Mouse (Mus musculus) E14TG2a.4 (cell line): ENCODE measurements at regions not wholly inside any gene's neighbourhood (a gene's known extent, or its start where the extent isn't known, plus 50 kb on each side); places are given as distances from the start of the nearest gene placed in this dataset.
A peak's percentile ranks its signal among the peaks of the same experiment; 100 is the strongest.

Experiments
- H3K27me3 ChIP-seq: 2 replicates; pipeline ENCODE4 v1.6.1; 2014; ENCODE audit warnings: low read length, control low read depth; ENCODE audit not compliant: insufficient read depth
- H3K36me3 ChIP-seq: 2 replicates; pipeline ENCODE4 v1.6.1; 2014; ENCODE audit warnings: low read length, control low read depth; ENCODE audit not compliant: insufficient read depth
- H3K4me1 ChIP-seq: replicated peaks from 2 replicates; pipeline ENCODE4 v1.6.1; 2014; ENCODE audit warnings: low read depth, low read length, control low read depth
- H3K4me3 ChIP-seq: replicated peaks from 2 replicates; pipeline ENCODE4 v1.5.1; 2014; ENCODE audit warnings: mild to moderate bottlenecking, low read length
- H3K9me3 ChIP-seq: 2 replicates; pipeline ENCODE4 v1.6.1; 2014; ENCODE audit warnings: low read length, control low read depth
- CTCF ChIP-seq: conservative IDR thresholded peaks from 2 replicates; pipeline ENCODE4 v1.5.1; 2014; ENCODE audit warnings: low read length
- NANOG ChIP-seq: IDR thresholded peaks from 2 replicates; pipeline ENCODE4 v1.6.1; 2014; ENCODE audit warnings: borderline replicate concordance, low read length, mixed read lengths
- POU5F1 ChIP-seq: IDR thresholded peaks from 2 replicates; pipeline ENCODE4 v1.6.1; 2014; ENCODE audit warnings: low read length, borderline replicate concordance

DNA sequence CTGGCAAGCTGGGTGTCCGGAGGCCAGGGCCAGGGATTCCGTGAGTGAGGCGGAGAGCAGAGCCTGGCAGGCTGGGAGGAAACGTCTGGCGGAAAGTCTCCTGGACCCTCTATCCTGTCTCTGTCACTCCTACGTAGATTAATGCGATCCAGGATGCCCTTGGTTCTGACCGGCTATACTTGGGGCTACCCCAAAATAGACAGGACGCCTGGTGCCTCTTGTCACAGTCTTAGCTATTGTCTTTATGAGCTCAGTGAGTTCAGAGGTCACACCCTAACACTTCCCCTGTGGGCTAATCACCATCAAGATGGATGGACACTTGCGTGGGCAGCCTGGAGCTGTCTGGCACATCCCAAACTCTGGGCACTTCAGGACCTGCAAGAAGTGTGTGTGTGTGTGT, 258.9 kb downstream of the Dhx35 start:
- H3K27me3 ChIP-seq, result peaks cover 38% of the 10 kb centered on the region
- H3K9me3 ChIP-seq, result 0 out of 2 replicates have a peak, but pooled peaks cover 6% of the 10 kb centered on the region
- H3K4me3 ChIP-seq, result no peak overlapping the region
- no peaks in the 10 kb centered on the region for H3K36me3 ChIP-seq
- H3K4me1 ChIP-seq, result no peaks in the 10 kb centered on the region
- TF ChIP-seq CTCF (no peak), NANOG (no peak), POU5F1 (no peak)

- H3K4me3 ChIP-seq, result no peak overlapping the region
- H3K4me1 ChIP-seq, result no peaks in the 10 kb centered on the region
- H3K36me3 ChIP-seq, result no peaks in the 10 kb centered on the region
- 0 out of 2 replicates have a peak, but pooled peaks cover 6% of the 10 kb centered on the region for H3K9me3 ChIP-seq
- no peak for TF ChIP-seq NANOG
- no peak for TF ChIP-seq POU5F1
- TF ChIP-seq CTCF, result peak; percentile 52
- peaks cover 42% of the 10 kb centered on the region for H3K27me3 ChIP-seq
Observed at GRCm38 (mm10) chr2:159053936-159054335, 259.3 kb downstream of the Dhx35 start.

DNA sequence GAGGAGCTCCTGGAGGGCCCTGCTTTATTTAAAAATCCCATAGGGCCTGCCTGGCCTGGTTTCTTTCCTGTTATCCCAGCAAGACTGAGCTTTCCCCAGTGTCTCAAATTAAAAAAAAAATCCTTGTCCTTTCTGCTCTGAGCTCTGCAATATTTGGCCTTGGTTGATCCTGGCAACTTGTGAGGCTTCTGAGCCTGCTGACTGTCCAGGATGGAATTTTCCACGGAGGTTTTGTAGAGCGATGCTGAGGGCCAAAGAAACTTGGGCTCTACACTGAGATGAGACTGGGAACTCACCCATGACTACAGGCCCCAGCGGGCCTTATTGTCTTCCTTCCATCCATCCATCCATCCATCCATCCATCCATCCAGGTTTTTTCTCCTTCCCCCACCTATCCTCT, 259.8 kb downstream of the Dhx35 start:
- Histone ChIP-seq H3K9me3 (0 out of 2 replicates have a peak, but pooled peaks cover 6% of the 10 kb centered on the region), H3K27me3 (peaks cover 43% of the 10 kb centered on the region), H3K36me3 (no peaks in the 10 kb centered on the region), H3K4me1 (no peaks in the 10 kb centered on the region), H3K4me3 (no peak overlapping the region)
- TF ChIP-seq CTCF (no peak), NANOG (no peak), POU5F1 (no peak)

DNA sequence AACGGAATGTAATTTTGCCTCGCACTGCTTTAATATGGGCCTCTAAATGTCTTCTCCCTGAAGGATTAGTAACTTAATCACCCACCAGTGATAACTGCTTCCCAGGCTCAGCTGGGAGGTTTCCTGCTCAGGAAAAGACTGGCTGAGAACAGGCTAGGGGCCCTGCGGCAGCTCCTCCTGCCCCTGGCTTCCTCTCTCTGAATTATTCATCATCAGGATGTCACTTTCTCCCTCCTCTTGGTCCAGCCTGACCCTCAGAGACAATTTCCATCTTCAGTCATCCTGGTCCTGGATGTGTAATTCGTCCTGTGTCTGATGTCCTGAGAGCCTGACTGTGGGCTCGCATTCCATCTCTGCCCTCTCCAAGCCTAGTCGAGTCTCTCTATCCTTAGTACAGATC, 261.2 kb downstream of the Dhx35 start:
- H3K27me3 ChIP-seq, result peaks cover 43% of the 10 kb centered on the region
- TF ChIP-seq CTCF (no peak), NANOG (no peak), POU5F1 (no peak)
- H3K4me1 ChIP-seq, result no peaks in the 10 kb centered on the region
- H3K4me3 ChIP-seq, result no peak overlapping the region
- H3K36me3 ChIP-seq, result no peaks in the 10 kb centered on the region
- no peaks in the 10 kb centered on the region for H3K9me3 ChIP-seq

- Histone ChIP-seq H3K4me3 (no peak overlapping the region), H3K9me3 (no peaks in the 10 kb centered on the region), H3K27me3 (peaks cover 47% of the 10 kb centered on the region), H3K36me3 (no peaks in the 10 kb centered on the region), H3K4me1 (no peaks in the 10 kb centered on the region)
- TF ChIP-seq NANOG, result no peak
- no peak for TF ChIP-seq POU5F1
- TF ChIP-seq CTCF, result no peak
Observed at GRCm38 (mm10) chr2:159056960-159057359, 262.4 kb downstream of the Dhx35 start.

GRCm38 (mm10) chr2:159057506-159057905, 262.9 kb downstream of the Dhx35 start:
- no peaks in the 10 kb centered on the region for H3K4me1 ChIP-seq
- H3K27me3 ChIP-seq, result peaks cover 49% of the 10 kb centered on the region
- TF ChIP-seq POU5F1 (no peak), CTCF (no peak), NANOG (no peak)
- H3K36me3 ChIP-seq, result no peaks in the 10 kb centered on the region
- H3K9me3 ChIP-seq, result no peaks in the 10 kb centered on the region
- no peak overlapping the region for H3K4me3 ChIP-seq

GRCm38 (mm10) chr2:159062266-159062665, 267.7 kb downstream of the Dhx35 start:
- Histone ChIP-seq H3K4me1 (no peaks in the 10 kb centered on the region), H3K9me3 (0 out of 2 replicates have a peak, but pooled peaks cover 5% of the 10 kb centered on the region), H3K27me3 (peaks cover 66% of the 10 kb centered on the region), H3K36me3 (no peaks in the 10 kb centered on the region), H3K4me3 (no peak overlapping the region)
- TF ChIP-seq CTCF, result no peak

DNA sequence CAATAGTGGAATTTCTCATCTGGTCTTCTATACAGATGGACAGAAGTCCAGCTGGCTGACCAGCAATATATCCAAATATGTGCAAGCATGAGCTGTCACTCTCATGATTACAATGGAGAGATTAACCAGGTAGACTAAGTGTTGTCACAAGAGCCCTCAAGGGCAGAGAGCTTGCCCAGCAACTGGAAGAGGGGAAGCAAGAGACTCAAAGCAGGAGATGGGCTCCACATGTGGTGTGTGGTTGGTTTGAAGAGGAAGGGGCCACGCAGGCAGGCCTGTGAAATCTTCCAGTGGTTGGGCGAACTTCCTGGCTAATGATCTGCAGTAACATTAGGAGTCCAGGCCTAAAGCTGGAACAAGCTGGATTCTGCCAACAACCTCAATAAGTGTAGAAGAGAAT, 268.1 kb downstream of the Dhx35 start:
- no peak for TF ChIP-seq CTCF
- no peak for TF ChIP-seq POU5F1
- no peak for TF ChIP-seq NANOG
- Histone ChIP-seq H3K9me3 (0 out of 2 replicates have a peak, but pooled peaks cover 5% of the 10 kb centered on the region), H3K36me3 (no peaks in the 10 kb centered on the region), H3K4me3 (no peak overlapping the region), H3K4me1 (no peaks in the 10 kb centered on the region), H3K27me3 (peaks cover 66% of the 10 kb centered on the region)

GRCm38 (mm10) chr2:159064403-159064970, 269.9 kb downstream of the Dhx35 start:
- no peaks in the 10 kb centered on the region for H3K36me3 ChIP-seq
- H3K4me3 ChIP-seq, result no peak overlapping the region
- H3K4me1 ChIP-seq, result peaks cover 12% of the 10 kb centered on the region
- 0 out of 2 replicates have a peak, but pooled peaks cover 5% of the 10 kb centered on the region for H3K9me3 ChIP-seq
- TF ChIP-seq POU5F1, result no peak
- TF ChIP-seq NANOG, result no peak
- no peak for TF ChIP-seq CTCF
- H3K27me3 ChIP-seq, result peaks cover 71% of the 10 kb centered on the region

DNA sequence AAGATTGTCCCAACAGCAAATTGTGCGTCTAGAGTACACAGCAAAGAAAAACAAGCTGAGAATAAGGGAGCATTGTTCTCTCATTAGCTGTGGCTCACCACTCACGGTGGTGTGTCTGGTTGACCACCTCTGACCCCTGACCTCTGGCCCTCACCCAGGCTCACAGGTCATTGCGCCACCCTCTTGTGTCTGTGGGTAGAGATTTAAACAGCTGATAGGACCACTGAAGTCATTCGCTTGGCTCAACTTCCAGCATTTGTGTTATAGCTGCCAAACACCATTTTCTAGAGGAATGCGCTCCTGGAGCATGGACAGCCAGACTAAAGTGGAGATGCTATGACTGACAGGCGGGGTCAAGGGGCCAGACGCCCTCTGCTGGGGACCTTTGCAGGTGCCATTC, 272.9 kb downstream of the Dhx35 start:
- peaks cover 16% of the 10 kb centered on the region for H3K4me1 ChIP-seq
- H3K27me3 ChIP-seq, result peaks cover 93% of the 10 kb centered on the region
- H3K36me3 ChIP-seq, result no peaks in the 10 kb centered on the region
- H3K9me3 ChIP-seq, result peaks cover 24% of the 10 kb centered on the region
- H3K4me3 ChIP-seq, result no peak overlapping the region
- TF ChIP-seq NANOG (no peak), CTCF (no peak), POU5F1 (no peak)
